Mouse (Mus musculus): ENCODE data around the gene Ddx10. TPM values are rescaled to one million over a fixed set of nuclear protein-coding genes. Genes with fewer than 3 reads are reported as not detected.
"Not testable (repeated sequence)": the region's sequence is repeated elsewhere in the genome, so short reads cannot be mapped to it uniquely, and the experiment has no call there.

The Ddx10 gene
- polyA plus RNA-seq, 1 experiment = 97.4 TPM

DNA sequence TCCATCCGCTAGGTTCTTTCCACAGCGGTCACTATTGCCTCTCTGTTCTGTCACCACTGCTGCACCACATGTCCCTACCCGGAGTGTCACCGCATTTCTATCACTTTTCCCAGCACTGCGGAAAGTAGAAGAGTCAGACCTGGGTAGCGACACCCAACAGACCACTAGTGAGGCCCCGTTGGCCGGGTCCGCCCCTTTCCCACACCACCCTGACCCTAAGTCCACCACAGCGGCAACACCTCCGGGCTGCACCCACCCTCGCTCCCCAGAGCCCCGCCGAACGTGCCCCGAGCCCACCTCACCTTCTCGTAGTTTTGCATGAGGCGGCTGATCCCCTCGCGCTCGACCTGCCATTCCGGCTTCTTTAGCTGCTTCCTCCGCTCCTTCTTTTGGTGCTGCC, 337 bp downstream of the Ddx10 start:
- Histone ChIP-seq H3K27ac (ENCODE audit: insufficient read depth, low read depth, low read length) (no peak overlapping the region), H3K4me3 (ENCODE audit: insufficient read depth, low read depth, low read length) (peak overlapping the region; percentile 82), H3K4me1 (ENCODE audit: control insufficient read depth, insufficient read depth, low read length) (no peaks in the 10 kb centered on the region)
- TF ChIP-seq POLR2A (IDR thresholded peaks at IDR 0.05; ENCODE audit: insufficient read depth, low read depth, low read length) = no peak
- TF ChIP-seq CTCF (IDR thresholded peaks at IDR 0.05; ENCODE audit: insufficient read depth, low read depth, low read length) = no peak
- 1% methylated on average over 23 of the region's 23 CpGs for WGBS

DNA sequence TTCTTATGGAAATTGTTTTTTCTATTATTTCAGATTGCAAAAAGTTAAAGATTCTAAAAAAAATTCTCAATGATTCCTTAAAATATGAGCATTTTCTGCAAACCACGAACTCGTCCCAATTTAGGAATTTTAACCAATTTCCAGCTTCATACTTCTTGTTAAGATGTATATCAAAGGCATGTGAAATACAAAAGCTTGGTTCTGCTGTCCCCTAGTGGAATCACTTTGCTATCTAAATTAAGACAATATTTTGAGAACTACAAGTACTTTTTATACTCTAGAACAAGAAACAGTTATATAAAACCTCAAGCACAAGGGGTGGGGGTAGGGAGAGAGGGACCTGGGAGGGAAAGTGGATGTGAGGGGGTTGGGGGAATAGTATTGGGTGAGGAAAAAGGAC, 29.7 kb downstream of the Ddx10 start:
- TF ChIP-seq CTCF (IDR thresholded peaks at IDR 0.05; ENCODE audit: insufficient read depth, low read depth, low read length) = no peak
- TF ChIP-seq POLR2A (IDR thresholded peaks at IDR 0.05; ENCODE audit: insufficient read depth, low read depth, low read length) = no peak
- 61% methylated on average over 2 of the region's 2 CpGs for WGBS
- Histone ChIP-seq H3K27ac (ENCODE audit: insufficient read depth, low read depth, low read length) (no peak overlapping the region), H3K4me3 (ENCODE audit: insufficient read depth, low read depth, low read length) (no peak overlapping the region), H3K4me1 (ENCODE audit: control insufficient read depth, insufficient read depth, low read length) (no peaks in the 10 kb centered on the region)

DNA sequence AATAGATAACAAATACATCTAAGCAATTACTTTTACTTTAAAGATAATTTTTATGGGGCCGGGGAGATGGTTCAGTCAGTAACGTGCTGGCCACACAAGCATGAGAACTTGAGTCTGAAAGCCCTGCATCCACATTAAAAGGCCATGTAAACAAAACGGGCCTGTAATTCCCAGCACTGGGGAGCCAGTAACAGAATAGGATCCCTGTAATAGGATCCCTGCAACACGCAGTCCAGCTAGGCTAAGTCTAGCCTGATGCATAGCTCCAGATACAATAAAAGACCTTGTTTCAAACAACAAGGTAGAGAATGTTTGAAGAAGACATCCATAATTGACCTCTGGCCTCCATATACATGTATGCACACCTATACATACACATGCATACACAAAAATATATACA, 39.6 kb downstream of the Ddx10 start:
- WGBS = 69% methylated on average over 4 of the region's 4 CpGs
- Histone ChIP-seq H3K4me1 (ENCODE audit: control insufficient read depth, insufficient read depth, low read length) (no peaks in the 10 kb centered on the region), H3K4me3 (ENCODE audit: insufficient read depth, low read depth, low read length) (no peak overlapping the region), H3K27ac (ENCODE audit: insufficient read depth, low read depth, low read length) (no peak overlapping the region)
- TF ChIP-seq CTCF (IDR thresholded peaks at IDR 0.05; ENCODE audit: insufficient read depth, low read depth, low read length) (no peak), POLR2A (IDR thresholded peaks at IDR 0.05; ENCODE audit: insufficient read depth, low read depth, low read length) (no peak)

DNA sequence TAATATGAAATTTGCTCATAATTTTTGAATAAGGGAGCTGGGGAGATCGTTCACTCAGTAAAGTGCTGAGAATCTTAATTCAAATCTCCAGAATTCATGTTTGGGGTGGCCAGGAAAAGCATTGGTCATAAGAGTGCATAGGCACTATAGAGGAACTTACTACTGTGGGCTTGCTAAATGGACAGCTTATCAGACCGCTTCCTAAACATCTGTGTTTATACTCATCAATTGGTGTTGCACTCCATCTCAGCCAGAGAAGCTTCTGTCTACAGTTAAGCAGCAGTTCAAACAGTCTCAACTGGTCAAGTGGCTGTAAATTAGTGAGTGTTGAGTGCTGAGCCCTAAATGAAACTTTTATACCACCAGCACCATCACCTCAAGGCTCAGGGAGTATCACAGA, 73.3 kb downstream of the Ddx10 start:
- 92% methylated on average over 2 of the region's 2 CpGs for WGBS
- TF ChIP-seq CTCF (IDR thresholded peaks at IDR 0.05; ENCODE audit: insufficient read depth, low read depth, low read length) (no peak), POLR2A (IDR thresholded peaks at IDR 0.05; ENCODE audit: insufficient read depth, low read depth, low read length) (no peak)
- H3K4me1 ChIP-seq (ENCODE audit: control insufficient read depth, insufficient read depth, low read length) = no peaks in the 10 kb centered on the region
- H3K27ac ChIP-seq (ENCODE audit: insufficient read depth, low read depth, low read length) = no peak overlapping the region
- H3K4me3 ChIP-seq (ENCODE audit: insufficient read depth, low read depth, low read length) = no peak overlapping the region

DNA sequence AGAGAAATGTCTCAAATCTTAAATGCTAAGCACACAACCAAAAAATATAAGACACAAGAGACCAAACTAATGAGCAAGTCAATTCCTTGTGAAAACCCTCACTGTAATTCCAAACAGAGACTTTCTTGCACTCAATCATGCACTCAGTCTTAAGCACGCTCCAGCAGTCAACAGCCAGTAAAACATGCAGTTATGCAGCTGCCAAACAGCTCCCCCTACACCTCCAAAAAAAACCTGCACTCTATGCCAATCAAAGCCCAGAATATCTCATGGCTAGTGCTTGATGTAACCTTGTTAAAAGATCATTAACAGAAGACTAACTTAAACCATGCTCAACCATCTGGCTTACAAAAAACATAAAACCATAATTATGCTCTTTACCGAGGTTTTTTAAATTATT, 74.6 kb downstream of the Ddx10 start:
- no peak overlapping the region for H3K27ac ChIP-seq (ENCODE audit: insufficient read depth, low read depth, low read length)
- TF ChIP-seq CTCF (IDR thresholded peaks at IDR 0.05; ENCODE audit: insufficient read depth, low read depth, low read length) (no peak), POLR2A (IDR thresholded peaks at IDR 0.05; ENCODE audit: insufficient read depth, low read depth, low read length) (no peak)
- WGBS = 80% methylated on average over 2 of the region's 2 CpGs
- H3K4me1 ChIP-seq (ENCODE audit: control insufficient read depth, insufficient read depth, low read length) = no peaks in the 10 kb centered on the region
- H3K4me3 ChIP-seq (ENCODE audit: insufficient read depth, low read depth, low read length) = no peak overlapping the region

DNA sequence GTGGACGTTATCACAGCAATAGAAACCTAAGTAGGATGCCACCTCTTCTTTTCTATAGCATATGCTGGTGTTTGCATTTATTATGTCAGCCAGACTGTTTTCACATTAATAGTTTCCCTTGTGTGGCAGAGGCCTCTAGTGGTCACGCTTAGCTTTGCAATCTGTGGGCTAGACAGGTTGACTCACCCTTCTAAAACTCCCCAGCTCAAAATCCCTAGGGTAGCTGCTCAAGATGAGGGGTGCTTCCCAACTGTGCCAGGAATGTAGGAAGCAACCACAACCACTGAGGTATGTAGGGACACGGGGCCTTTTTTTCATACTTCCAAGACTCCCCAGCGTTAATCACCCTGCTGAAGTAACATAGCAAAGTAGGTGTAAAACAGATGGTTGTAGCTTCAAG, 103.6 kb downstream of the Ddx10 start:
- WGBS = 42% methylated on average over 4 of the region's 4 CpGs
- H3K27ac ChIP-seq (ENCODE audit: insufficient read depth, low read depth, low read length) = no peak overlapping the region
- H3K4me1 ChIP-seq (ENCODE audit: control insufficient read depth, insufficient read depth, low read length) = no peaks in the 10 kb centered on the region
- no peak for TF ChIP-seq POLR2A (IDR thresholded peaks at IDR 0.05; ENCODE audit: insufficient read depth, low read depth, low read length)
- no peak for TF ChIP-seq CTCF (IDR thresholded peaks at IDR 0.05; ENCODE audit: insufficient read depth, low read depth, low read length)
- H3K4me3 ChIP-seq (ENCODE audit: insufficient read depth, low read depth, low read length) = no peak overlapping the region

DNA sequence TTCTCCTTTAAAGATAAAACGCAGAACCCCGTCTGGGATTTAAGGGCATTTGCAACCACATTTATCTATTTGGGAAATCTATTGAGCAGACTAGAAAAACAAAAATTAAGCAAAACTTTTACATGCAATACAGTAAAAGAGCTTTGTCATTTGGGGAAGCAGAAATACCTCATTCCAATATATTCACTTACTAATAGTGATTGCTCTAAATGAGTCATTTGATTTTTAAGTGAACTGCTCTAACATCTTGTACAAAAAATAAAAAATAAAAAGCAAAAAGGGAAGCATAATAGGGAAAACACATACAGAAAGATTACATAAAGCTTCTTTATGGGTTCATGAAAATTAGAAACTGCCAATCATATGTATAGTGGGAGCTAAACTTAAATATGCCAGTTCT, 104.3 kb downstream of the Ddx10 start:
- 98% methylated on average over 2 of the region's 2 CpGs for WGBS
- Histone ChIP-seq H3K27ac (ENCODE audit: insufficient read depth, low read depth, low read length) (no peak overlapping the region), H3K4me1 (ENCODE audit: control insufficient read depth, insufficient read depth, low read length) (no peaks in the 10 kb centered on the region), H3K4me3 (ENCODE audit: insufficient read depth, low read depth, low read length) (no peak overlapping the region)
- TF ChIP-seq POLR2A (IDR thresholded peaks at IDR 0.05; ENCODE audit: insufficient read depth, low read depth, low read length) = no peak
- no peak for TF ChIP-seq CTCF (IDR thresholded peaks at IDR 0.05; ENCODE audit: insufficient read depth, low read depth, low read length)

DNA sequence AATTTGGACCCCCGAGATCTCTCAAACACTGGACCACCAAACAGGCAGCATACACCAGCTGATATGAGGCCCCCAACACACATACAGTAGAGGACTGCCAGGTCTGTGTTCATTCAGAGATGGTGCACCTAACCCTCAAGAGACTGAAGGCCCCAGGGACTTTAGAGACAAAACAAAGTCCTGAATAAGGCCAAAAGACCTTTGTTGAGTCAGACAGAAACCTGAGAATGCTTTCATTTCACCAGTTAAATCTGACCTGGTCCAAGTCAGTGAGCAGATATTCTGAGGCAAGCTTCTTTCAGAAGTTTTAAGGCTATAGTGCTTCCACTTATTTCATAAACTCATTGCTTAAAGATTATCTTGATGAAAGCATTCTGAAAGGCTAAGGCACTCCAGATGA, 105.4 kb downstream of the Ddx10 start:
- not testable (repeated sequence) for H3K4me1 ChIP-seq (ENCODE audit: control insufficient read depth, insufficient read depth, low read length); H3K27ac ChIP-seq (ENCODE audit: insufficient read depth, low read depth, low read length); H3K4me3 ChIP-seq (ENCODE audit: insufficient read depth, low read depth, low read length)
- 93% methylated on average over 1 of the region's 1 CpGs for WGBS

DNA sequence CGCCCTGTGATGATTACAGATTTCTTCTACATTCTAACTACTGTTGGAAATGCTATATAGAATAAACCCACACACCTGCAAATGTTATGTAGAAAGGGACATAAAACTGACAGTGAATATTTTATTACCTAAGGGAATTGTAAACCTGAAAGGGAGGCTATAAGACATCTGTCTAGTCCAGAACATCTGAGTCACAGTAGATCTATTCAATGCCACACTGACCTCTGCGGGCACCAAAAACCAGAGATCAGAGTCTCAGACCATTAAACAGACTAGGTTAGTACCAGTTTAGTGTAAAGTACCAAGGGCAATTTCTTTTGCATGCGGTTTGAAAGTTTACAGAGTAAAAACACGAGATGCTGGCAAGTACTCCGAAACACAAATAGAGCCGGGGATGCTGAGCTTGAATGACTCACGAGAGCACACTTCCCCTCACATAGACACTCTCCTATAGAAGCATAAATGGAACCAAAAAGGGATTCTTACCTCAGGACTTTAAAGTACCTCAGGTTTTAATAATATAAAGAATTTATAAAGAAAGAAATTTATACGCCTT, 107.2 kb downstream of the Ddx10 start:
- Histone ChIP-seq H3K27ac (ENCODE audit: insufficient read depth, low read depth, low read length) (no peak overlapping the region), H3K4me3 (ENCODE audit: insufficient read depth, low read depth, low read length) (no peak overlapping the region), H3K4me1 (ENCODE audit: control insufficient read depth, insufficient read depth, low read length) (no peaks in the 10 kb centered on the region)
- WGBS = 87% methylated on average over 8 of the region's 8 CpGs
- TF ChIP-seq CTCF (IDR thresholded peaks at IDR 0.05; ENCODE audit: insufficient read depth, low read depth, low read length) = no peak

DNA sequence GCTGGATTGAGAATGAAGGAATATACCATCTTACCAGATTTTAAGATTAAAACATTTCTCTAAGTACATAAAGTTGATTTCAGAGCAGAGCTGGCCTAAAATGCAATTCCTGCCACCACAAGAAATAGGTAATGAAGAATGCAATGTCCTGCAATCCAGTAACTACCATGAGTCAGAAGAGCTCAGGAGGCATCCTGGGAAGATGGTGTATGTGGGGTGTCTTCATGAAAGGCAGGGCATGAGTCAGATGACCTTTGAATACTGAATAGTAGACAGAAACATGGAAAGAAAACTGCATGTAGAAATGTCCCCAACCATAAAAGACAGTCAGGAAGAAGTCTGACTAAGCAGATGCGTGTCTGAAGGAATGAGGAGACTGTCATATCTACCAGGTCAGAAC, 115.0 kb downstream of the Ddx10 start:
- Histone ChIP-seq H3K4me3 (ENCODE audit: insufficient read depth, low read depth, low read length) (no peak overlapping the region), H3K4me1 (ENCODE audit: control insufficient read depth, insufficient read depth, low read length) (no peaks in the 10 kb centered on the region), H3K27ac (ENCODE audit: insufficient read depth, low read depth, low read length) (no peak overlapping the region)
- TF ChIP-seq POLR2A (IDR thresholded peaks at IDR 0.05; ENCODE audit: insufficient read depth, low read depth, low read length) (no peak), CTCF (IDR thresholded peaks at IDR 0.05; ENCODE audit: insufficient read depth, low read depth, low read length) (no peak)
- 92% methylated on average over 1 of the region's 1 CpGs for WGBS
